Mouse (Mus musculus) cortical plate, adult 2 months (tissue): ENCODE results near the gene Dcaf11.

Source experiments
- CTCF ChIP-seq: fragments of 200-500 bp; IDR thresholded peaks from 2 replicates; pipeline ENCODE4 v1.5.1; 2011; ENCODE audit warnings: mild to moderate bottlenecking, control low read depth, low read length; ENCODE audit not compliant: insufficient read depth; ENCODE audit errors: extremely low read depth
- POLR2A ChIP-seq: fragments of 200-500 bp; IDR thresholded peaks from 2 replicates; pipeline ENCODE4 v1.6.1; 2011; ENCODE audit warnings: mild to moderate bottlenecking, low read length, control low read depth; ENCODE audit not compliant: insufficient read depth; ENCODE audit errors: extremely low read depth

GRCm38 (mm10) chr14:55510125-55510731 lies 49.6 kb upstream of the Dcaf11 start, which contains the start of gene Cpne6:
- TF ChIP-seq CTCF (no peak), POLR2A (peak; percentile 45; the same call in 1 of the 2 replicates)
